8 mouse cellular contexts compared by ENCODE assay signal in the genomic region with DNA sequence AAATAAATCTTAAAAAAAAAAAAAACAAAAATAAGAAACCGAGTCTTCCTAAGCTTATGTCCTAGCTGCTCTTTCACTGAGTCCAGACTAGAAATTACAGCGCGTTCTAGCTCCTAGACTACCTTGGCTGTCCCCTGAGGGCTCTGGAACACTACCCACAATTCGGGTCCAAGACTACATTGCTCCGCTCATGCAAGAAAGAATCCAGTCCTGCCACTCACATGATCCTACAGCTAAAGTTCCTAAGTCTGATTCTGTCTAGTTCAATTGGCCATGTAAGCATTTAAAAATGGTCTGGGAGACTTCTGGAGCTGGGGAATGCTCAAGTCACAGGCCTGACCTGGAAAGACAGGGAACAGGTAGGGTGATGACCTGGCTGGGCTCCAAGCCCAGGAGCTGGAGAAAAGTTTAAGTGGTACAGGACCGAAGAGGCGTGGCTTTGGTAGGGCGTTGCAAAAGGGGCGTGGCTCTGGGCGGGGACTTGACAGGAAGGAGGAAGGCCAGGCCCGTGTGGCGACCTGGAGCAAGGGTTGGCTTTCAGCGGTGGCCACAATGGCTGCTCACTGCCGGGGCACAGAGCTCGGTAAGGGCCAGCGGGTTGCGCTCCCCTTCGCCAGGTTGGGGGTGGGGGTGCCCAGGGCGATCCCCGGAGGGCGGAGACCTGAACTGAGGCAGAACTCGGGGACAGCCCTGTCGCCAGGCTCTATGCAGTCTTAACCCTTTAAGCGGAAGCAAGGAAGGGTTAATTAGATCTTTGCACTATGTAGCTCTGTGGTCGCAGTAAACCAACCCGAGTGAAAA. TPM values are rescaled to one million over a fixed set of nuclear protein-coding genes. Genes with fewer than 3 reads are reported as not detected.
DNase-seq lines count a peak whose midpoint lies in the region; ATAC-seq and TF ChIP-seq lines count a peak whose summit lies in the region.

A gene (plus strand): TSS at position 491 of the 801 bp plus-strand sequence.

- peaks cover 13% of the 10 kb centered on the region for H3K36me3 ChIP-seq in intestine, postnatal 0 days (ENCODE audit: control insufficient read depth, insufficient read depth)
- H3K36me3 ChIP-seq in limb, embryonic 15.5 days: peaks cover 26% of the 10 kb centered on the region
- H3K36me3 ChIP-seq in midbrain, postnatal 0 days (ENCODE audit: insufficient read depth, low read length): peaks cover 20% of the 10 kb centered on the region

- peak; percentile 95 for ATAC-seq in granulocyte monocyte progenitor cell, adult 5-6 weeks (replicated peaks; ENCODE audit: poor library complexity, severe bottlenecking)
- peak; percentile 77 for ATAC-seq in intestine, postnatal 0 days
- peak; percentile 73; the same call in 1 of the 2 replicates for ATAC-seq in limb, embryonic 15.5 days (ENCODE audit: insufficient number of reproducible peaks, low FRiP score, low TSS enrichment, low read depth)
- ATAC-seq in midbrain, postnatal 0 days (ENCODE audit: low FRiP score): peak; percentile 70

- H3K27ac ChIP-seq in intestine, postnatal 0 days (ENCODE audit: low read depth, low read length): peak within 1 kb of the TSS; percentile 79
- 0 out of 2 replicates have a peak within 1 kb of the TSS, but pooled peaks have one; percentile 43 for H3K27ac ChIP-seq in limb, embryonic 15.5 days
- no peak within 1 kb of the TSS for H3K27ac ChIP-seq in midbrain, postnatal 0 days (ENCODE audit: low read depth, low read length)

- no peaks in the 10 kb centered on the region for H3K4me1 ChIP-seq in intestine, postnatal 0 days (replicated peaks; ENCODE audit: control insufficient read depth, insufficient read depth, low read length)
- H3K4me1 ChIP-seq in limb, embryonic 15.5 days: peaks cover 7% of the 10 kb centered on the region; the same call in 1 of the 2 replicates
- H3K4me1 ChIP-seq in midbrain, postnatal 0 days (ENCODE audit: insufficient read depth, low read length): no peaks in the 10 kb centered on the region

- H3K9ac ChIP-seq in intestine, postnatal 0 days (ENCODE audit: low read depth, low read length): peak within 1 kb of the TSS; percentile 67
- H3K9ac ChIP-seq in limb, embryonic 15.5 days: peak within 1 kb of the TSS; percentile 58
- peak within 1 kb of the TSS; percentile 52 for H3K9ac ChIP-seq in midbrain, postnatal 0 days (replicated peaks; ENCODE audit: low read length, poor library complexity, severe bottlenecking)

- no peaks in the 10 kb centered on the region for H3K27me3 ChIP-seq in intestine, postnatal 0 days (replicated peaks; ENCODE audit: control insufficient read depth, insufficient read depth, low read length)
- H3K27me3 ChIP-seq in limb, embryonic 15.5 days: no peaks in the 10 kb centered on the region
- no peaks in the 10 kb centered on the region for H3K27me3 ChIP-seq in midbrain, postnatal 0 days (ENCODE audit: insufficient read depth, low read length)

- DNase-seq in right cerebral cortex, adult 18-20 months: peak; percentile 48
- no peak for DNase-seq in right cerebral cortex, postnatal 25 days
- DNase-seq in embryo, embryonic 9.5 days (ENCODE audit: extremely low spot score): peak; percentile 92
- DNase-seq in midbrain, postnatal 0 days (ENCODE audit: low spot score): peak; percentile 62
- DNase-seq in spleen, postnatal 36 days (ENCODE audit: low spot score in 2 of 2): peak; percentile 88 to 91

- 13% methylated on average over 26 of the region's 26 CpGs for WGBS in intestine, postnatal 0 days
- 10% methylated on average over 26 of the region's 26 CpGs for WGBS in limb, embryonic 15.5 days
- WGBS in midbrain, postnatal 0 days: 13% methylated on average over 25 of the region's 26 CpGs

- no peaks in the 10 kb centered on the region for H3K9me3 ChIP-seq in intestine, postnatal 0 days (ENCODE audit: control insufficient read depth)
- H3K9me3 ChIP-seq in limb, embryonic 15.5 days: no peaks in the 10 kb centered on the region
- no peaks in the 10 kb centered on the region for H3K9me3 ChIP-seq in midbrain, postnatal 0 days (ENCODE audit: low read length)

- peak within 1 kb of the TSS; percentile 80 for H3K4me2 ChIP-seq in intestine, postnatal 0 days (replicated peaks; ENCODE audit: low read depth)
- H3K4me2 ChIP-seq in limb, embryonic 15.5 days: peak within 1 kb of the TSS; percentile 79
- H3K4me2 ChIP-seq in midbrain, postnatal 0 days (ENCODE audit: low read depth, low read length, poor library complexity, severe bottlenecking): peak within 1 kb of the TSS; percentile 91

- TF ChIP-seq CTCF in intestine, postnatal 0 days (IDR thresholded peaks at IDR 0.05; ENCODE audit: low read depth): no peak
- no peak for TF ChIP-seq CTCF in midbrain, postnatal 0 days (IDR thresholded peaks at IDR 0.05)

- H3K4me3 ChIP-seq in intestine, postnatal 0 days (ENCODE audit: low read depth, low read length): peak within 1 kb of the TSS; percentile 64
- peak within 1 kb of the TSS; percentile 73 for H3K4me3 ChIP-seq in limb, embryonic 15.5 days
- H3K4me3 ChIP-seq in midbrain, postnatal 0 days (ENCODE audit: low read depth, low read length): peak within 1 kb of the TSS; percentile 52

RNA-seq across cellular contexts. Expression of the gene that starts here (rescaled TPM):
- total RNA-seq in granulocyte monocyte progenitor cell, adult 5-6 weeks (2014; fragmentation: Nextera tagmentation): 46.0 and 48.5 TPM in 2 replicates
- 113 and 143 TPM in 2 replicates for total RNA-seq in granulocyte monocyte progenitor cell, adult 5-6 weeks (2017)
- 122 and 130 TPM in 2 replicates for polyA plus RNA-seq in intestine, postnatal 0 days (2015; fragmentation: Nextera tagmentation; extraction: Ambion mirVana)
- polyA plus RNA-seq in limb, embryonic 15.5 days (2015; fragmentation: Nextera tagmentation; extraction: Ambion mirVana): 41.2 and 44.9 TPM in 2 replicates
- 7.3 and 8.7 TPM in 2 replicates for total RNA-seq in midbrain, postnatal 0 days (2014; rRNA removed)
- 14.2 and 15.6 TPM in 2 replicates for polyA plus RNA-seq in midbrain, postnatal 0 days (2015; fragmentation: Nextera tagmentation; extraction: Ambion mirVana)
